Mouse (Mus musculus): Measurements from ENCODE around the gene C4b.
A peak's percentile ranks its signal among the peaks of the same experiment; 100 is the strongest.

The C4b gene

DNA sequence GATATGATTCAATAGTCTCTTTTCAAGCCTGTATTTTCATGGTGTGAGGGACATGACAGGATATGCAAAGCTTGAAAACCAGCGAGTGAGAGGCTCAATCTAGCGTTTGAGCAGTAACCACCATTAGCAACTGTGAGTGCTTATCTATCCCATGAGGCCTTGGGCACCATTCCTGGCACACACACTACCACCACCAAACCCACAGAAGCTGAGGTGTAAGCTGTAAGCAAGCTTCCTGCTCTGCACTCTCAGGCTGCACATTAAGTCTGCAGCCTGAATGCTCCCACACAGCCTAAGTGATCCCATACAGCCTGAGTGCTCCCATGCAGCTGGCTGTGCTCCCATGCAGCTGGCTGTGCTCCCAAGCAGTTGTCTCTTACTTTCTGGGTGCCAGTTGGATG, 43.0 kb downstream of the C4b start:
- DNase-seq = no peak

DNA sequence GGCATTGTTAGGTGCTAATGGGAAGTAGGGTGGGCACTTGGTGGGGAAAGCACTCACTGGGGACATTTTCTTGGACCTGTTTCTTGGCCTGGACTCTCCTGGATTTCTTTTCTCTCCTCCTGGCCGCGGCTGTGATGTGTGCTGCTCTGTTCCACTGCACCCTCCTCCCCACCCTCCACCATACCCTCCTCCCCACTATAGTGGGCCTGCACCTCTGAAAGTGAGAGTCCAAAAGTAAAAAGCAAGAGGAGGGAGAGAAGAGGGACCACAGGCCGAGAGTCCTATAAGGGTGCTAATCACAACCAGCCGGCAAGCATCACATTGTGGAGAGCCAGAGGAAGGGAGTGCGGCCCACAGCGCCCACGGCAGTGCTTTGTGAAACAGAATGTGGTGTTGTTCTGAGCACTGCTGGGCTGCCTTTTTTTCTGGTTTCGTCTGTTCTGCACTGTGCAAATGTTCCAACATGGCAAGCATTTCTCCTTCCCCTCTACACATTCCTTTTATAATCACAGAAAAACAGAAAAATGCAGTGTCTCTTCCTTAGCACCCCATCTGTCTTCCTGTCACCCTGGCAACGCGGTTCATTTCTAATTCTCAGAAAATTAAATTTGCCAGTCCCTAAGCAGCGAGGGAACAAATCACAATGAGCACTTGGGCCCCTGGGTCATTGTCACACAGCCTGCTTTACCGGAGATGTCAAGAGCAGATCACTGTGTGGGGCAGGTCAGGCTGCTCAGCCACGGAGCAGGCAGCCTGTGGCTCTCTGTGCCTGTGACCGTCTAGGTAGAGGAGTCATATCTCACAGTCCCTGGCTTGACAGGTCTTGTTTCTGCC, 43.9 kb downstream of the C4b start:
- DNase-seq = no peak

DNA sequence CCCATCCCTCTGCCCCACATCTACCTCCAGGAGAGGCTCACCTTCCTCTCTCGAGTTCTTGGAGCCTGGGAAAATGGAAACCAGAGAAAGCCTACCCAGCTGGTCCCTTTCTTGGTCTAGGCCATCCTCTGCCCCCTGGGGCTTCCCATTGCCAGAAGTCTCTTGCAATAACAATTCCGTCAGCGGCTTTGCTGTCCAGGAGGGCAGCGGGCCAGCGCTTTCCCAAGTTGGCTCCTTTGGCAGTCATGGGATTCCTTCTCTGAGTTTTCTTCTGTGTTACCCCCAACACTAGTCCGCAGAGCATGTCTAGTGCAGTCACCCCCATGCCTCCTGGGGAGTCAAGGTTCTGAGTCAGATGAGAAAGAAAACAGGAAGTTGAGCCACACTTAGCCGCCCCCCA, 50.8 kb downstream of the C4b start:
- DNase-seq = no peak

DNA sequence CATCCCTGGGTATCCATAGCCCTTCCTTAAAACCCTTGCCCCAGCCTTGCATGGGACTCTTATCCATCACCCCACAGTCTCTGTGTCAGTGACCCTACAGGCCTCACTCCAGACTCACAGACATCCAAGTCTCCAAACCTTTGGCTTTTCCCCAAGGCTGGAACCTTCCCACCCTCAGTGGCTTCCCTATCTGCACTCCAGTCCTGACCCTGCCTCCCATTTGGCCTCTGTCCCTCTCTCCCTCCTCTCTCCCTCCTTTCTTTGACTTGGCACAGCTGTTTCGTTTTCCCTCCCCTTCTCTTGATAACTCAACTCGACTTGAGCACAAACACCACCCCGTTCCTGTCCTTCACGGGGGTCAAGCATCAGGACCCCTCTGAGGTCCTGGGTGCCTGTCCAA, 53.2 kb downstream of the C4b start:
- DNase-seq = no peak

DNA sequence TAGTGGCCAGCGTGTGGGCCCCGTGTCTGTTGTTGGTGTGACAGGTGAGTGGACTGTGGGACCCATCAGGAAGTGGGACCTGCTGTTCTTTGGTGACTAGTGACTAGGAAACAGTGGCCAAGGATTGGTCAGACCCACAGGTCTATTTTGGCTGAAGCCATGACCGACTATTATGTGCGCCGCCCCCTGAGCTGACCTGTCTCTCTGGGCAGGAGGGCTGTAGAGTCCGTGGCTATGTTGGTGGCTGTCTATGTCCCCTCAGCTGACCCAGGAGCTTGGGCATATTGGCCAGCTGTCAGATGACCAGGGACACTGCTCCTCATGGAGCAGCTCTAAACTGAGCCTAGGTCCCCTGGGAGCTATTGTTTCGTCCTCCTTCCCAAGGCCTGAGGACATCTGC, 54.8 kb downstream of the C4b start:
- no peak for DNase-seq

DNA sequence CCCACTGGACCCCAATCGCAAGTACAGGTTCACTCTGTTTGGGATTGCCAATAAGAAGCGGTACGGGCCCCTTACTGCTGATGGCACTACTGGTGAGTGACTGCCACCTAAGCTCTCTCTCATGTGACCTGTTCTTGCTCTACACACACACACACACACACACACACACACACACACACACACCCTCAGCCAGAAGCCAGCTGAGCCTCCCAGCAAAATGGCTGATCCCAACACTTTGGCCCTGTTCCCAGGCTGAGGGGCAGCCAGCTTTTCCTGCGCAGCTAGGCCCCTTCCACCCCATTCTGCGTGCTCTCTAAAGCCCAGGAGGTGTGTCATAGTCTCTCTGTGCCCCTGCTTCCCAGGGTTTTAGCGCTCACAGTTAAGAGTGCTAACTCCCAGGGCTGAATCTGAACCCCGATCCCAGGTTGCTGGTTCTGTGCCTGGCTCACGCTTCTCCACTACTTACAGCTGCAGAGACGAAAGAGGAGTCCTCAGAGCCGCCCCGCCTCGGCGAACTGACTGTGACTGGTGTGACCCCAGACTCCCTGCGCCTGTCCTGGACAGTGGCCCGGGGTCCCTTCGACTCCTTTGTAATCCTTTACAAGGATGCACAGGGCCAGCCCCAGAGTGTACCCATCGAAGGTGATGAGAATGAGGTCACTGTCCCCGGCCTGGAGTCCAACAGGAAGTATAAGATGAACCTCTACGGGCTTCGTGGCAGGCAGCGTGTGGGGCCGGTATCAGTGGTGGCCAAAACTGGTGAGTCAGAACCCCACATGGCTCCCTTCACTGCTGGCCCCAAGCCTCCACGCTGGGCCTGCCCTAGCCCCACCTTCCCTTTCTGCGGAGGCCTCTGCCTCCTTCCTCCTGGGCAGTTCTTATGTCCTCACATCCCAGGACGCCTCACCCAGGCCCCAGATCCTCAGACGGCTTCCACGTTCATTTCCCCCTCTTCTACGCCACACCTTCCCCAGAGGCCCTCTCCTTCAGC, 58.3 kb downstream of the C4b start:
- DNase-seq = peak in 1 of 2 experiments; percentile 11

DNA sequence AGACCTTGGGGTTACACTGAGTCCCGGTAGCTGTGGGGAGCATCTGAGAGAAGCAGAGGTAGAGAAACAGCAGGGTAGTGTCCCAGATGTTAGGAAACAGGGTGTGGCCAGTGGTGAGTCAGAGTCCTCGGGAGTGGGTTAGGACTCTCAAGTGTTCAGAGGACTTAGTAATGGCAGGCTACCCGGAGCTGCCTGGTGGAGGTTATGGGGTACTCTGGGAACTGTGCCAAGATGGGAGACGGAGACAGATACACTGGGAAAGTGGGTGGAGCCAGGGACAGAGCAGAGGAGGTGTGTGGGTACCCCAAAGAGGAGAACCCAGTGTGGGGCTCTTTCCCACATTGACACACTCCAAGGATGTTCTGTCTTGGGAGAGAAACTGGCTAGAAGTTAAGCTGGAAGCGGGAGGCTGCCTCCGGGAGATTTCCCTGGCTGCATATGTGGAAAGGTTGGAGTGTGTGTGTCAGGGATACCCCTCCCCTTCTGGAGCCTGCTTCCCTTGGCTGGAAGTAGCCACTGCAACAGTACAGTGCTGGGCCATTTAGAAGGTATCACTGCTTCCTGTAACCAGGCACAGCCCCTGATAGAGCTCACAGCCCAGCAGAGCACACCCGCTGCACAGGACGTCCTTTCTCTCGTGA, 59.3 kb downstream of the C4b start:
- DNase-seq = no peak

DNA sequence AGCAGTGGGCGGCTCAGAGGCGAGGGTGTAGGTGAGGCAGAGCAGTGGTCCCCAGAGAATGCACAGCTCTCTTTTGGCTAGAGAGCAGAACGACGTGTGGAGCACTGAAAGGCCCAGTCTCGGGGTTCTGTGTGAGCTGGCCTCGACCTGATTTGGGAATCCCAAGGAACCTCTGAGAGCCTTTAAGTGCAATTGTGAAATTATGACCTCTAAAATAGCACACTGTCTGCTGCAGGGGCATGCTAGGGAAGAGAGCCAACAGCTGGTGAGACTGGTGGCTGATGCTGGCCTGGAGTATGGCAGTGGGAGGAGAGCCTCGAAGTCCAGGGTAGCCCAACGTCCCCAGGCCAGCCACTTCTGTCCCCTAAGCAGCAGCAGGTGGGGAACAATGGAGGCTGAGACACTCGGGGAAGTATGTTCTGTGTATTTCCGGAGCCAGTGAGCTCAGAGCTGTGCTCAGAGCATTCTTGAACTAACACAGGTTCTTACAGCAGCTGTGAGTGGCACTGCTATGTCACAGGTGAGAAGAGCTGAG, 59.9 kb downstream of the C4b start:
- DNase-seq = no peak

DNA sequence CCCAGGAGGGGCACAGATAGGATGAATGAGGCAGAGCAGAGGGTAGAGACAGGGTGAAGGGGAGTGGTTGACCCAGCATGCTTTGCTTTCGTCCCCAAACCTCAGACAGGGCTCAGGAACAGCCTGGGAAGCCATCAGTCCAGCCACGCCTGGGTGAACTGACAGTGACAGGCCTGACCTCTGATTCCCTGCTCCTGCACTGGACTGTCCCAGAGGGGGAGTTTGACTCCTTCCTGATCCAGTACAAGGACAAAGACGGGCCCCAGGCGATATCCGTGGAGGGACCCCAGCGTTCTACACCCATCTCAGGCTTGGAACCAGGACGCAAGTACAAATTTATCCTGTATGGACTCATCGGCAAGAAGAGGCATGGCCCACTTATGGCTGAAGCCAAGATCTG, 60.5 kb downstream of the C4b start:
- no peak for DNase-seq

DNA sequence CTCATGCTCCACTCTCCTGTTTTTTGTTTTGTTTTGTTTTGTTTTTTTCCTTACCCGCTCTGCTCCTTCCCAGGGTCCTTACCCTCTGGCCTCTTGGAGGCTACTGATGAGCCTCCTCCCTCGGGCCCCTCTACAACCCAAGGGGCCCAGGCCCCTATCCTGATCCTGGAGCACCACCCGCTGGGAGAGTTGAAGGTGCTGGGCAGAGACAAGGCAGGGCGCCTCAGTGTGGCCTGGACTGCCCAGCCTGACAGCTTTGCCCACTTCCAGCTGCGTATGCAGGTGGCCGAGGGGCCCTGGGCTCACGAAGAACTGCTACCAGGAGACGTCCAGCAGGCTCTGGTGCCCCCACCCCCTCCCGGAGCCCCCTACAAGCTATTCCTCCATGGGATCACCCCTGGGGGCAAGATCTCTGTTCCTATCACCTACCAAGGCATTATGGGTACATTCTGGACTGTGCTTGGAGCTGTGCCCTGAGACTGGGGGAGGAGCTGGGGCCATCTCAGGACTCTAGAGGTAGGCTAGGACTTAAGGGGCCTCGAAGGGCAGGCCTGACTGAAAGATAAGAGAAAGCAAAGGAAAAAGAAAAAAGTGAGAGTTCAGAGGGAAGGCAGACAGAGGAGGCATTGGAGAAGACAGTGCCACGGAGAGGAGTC, 61.7 kb downstream of the C4b start:
- no peak for DNase-seq

DNA sequence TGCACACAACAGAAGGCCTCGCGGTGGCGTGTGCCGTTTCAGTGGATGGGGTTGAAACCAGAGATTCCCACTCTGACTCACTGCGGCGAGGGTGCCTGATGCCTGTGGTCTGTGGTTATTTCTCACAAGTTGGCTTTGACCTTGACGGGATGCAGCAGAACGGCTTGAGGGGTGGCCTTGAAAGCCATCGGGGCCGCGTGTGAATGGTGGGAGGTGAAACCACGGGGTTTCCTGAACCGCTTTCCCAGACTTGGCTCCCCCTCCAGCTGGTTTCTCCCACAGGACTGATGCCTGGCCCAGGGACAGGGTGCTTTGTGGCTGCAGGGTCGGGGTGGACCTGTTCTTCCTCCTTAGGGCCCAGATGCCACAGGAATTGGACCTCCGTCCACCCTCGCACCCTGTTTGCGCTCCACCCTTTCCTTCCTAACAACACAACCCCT, 62.5 kb downstream of the C4b start:
- DNase-seq = no peak

DNA sequence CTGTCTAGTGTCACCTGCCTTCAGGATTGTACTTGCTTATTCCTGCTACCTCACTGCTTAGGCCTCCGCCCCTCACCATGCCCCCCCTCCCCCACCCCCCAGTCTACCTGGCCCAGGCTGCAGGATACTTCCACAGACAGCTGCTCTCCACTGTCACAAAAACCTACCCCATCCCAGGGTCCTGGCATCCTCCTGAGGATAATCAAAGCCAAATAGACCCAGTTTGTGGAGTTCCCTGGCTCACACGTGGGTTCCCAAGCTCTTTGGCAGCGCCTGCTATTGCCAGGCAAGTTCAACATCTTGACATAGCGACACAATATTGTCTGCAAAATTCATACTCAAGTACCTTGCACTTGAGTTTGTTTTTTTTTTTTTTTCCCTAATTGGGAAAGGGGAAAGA, 63.1 kb downstream of the C4b start:
- DNase-seq = no peak

DNA sequence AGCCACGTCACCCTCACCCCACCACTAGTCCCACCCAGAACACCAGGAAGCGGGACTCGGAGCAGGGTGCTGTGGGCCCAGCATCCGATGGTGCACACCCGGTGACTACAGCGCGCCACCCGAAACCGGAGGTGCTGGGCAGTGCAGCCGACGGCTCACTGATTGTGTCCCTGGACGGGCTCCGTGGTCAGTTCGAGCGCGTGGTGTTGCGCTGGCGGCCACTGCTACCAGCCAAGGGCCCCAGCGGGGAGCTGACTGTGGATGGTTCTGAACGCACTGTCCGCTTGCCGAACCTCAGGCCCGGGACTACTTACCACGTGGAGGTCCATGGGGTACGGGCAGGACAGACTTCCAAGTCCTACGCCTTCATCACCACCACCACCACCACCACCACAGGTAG, 63.5 kb downstream of the C4b start:
- no peak for DNase-seq
